21 mouse cellular contexts compared by ENCODE assay signal in the genomic region with DNA sequence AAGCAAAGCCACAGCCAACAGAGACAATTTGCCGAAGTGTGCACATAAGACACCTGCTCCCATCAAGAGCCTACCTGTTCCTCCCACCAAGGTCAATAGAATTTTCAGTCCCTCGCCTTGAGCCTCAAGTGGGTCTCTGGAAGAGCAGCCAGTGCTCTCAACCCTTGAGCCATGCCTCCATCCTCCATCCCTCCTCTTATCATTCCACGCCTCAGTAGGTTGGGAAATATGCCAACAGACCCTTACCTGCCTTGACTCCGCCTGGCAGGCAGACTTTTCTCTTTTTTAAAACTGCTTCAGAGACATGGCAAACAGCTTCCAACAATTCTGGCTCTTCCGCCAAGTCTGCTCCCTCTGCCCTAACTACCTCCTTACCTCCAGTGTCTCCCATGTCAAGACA. TPM values are rescaled to one million over a fixed set of nuclear protein-coding genes. Genes with fewer than 3 reads are reported as not detected.
A peak's percentile ranks its signal among the peaks of the same experiment; 100 is the strongest.
DNase-seq lines count a peak whose midpoint lies in the region; ATAC-seq and TF ChIP-seq lines count a peak whose summit lies in the region.
"Had no signal": no experiment of that assay in that cellular context is flagged by ENCODE, and none has a peak within 500 bp of the region (broad histone marks: within the 10 kb centered on the region; RNA-seq: fewer than 3 reads in every experiment).

No protein-coding gene starts in this region.

- no peaks in the 10 kb centered on the region for H3K27me3 ChIP-seq in lung, embryonic 14.5 days (ENCODE audit: insufficient read depth, low read length)
- H3K27me3 ChIP-seq in lung, embryonic 16.5 days (ENCODE audit: control insufficient read depth, insufficient read depth, low read depth, low read length) = no peaks in the 10 kb centered on the region
- H3K27me3 ChIP-seq: embryonic facial prominence, embryonic 12.5 days; forebrain, embryonic 12.5 days; forebrain, embryonic 15.5 days had no signal

- H3K9me3 ChIP-seq in lung, embryonic 14.5 days (ENCODE audit: low read depth, low read length) = no peaks in the 10 kb centered on the region
- H3K9me3 ChIP-seq in lung, embryonic 16.5 days (ENCODE audit: control insufficient read depth, low read length) = no peaks in the 10 kb centered on the region
- H3K9me3 ChIP-seq: embryonic facial prominence, embryonic 10.5 days; embryonic facial prominence, embryonic 12.5 days; forebrain, embryonic 12.5 days; forebrain, embryonic 15.5 days; G1E had no signal

- H3K9ac ChIP-seq in lung, embryonic 14.5 days = no peak overlapping the region
- H3K9ac ChIP-seq in lung, embryonic 16.5 days (ENCODE audit: low read length) = no peak overlapping the region
- H3K9ac ChIP-seq: embryonic facial prominence, embryonic 12.5 days; forebrain, embryonic 12.5 days; forebrain, embryonic 15.5 days; forebrain, postnatal 0 days had no signal

- TF ChIP-seq CTCF in lung, embryonic 14.5 days (IDR thresholded peaks at IDR 0.05; ENCODE audit: low read depth) = no peak
- TF ChIP-seq CTCF in lung, adult 2 months (IDR thresholded peaks at IDR 0.05; ENCODE audit: insufficient read depth, low read length) = no peak

- DNase-seq in cerebellum, adult 9-10 months = peak; percentile 19
- DNase-seq in cerebellum, adult 11 months = no peak
- DNase-seq in lung, embryonic 14.5 days = peak; percentile 67
- no peak for DNase-seq in lung, adult 2 months
- DNase-seq in lung, postnatal 36 days = no peak
- DNase-seq: adrenal gland, adult 8-10 months; adrenal gland, postnatal 14 days; adrenal gland, postnatal 36 days; B cell, adult 2 months; cerebellum, adult 8-10 months; cerebellum, postnatal 10 days; forebrain, postnatal 0 days had no signal

- H3K4me1 ChIP-seq in lung, embryonic 14.5 days (ENCODE audit: insufficient read depth) = no peaks in the 10 kb centered on the region
- no peaks in the 10 kb centered on the region for H3K4me1 ChIP-seq in lung, adult 2 months (ENCODE audit: control insufficient read depth, insufficient read depth, low read length)
- peaks cover 5% of the 10 kb centered on the region; the same call in 1 of the 2 replicates for H3K4me1 ChIP-seq in lung, embryonic 16.5 days (replicated peaks; ENCODE audit: control insufficient read depth, insufficient read depth, low read length)
- H3K4me1 ChIP-seq: embryonic facial prominence, embryonic 10.5 days; embryonic facial prominence, embryonic 12.5 days; forebrain, embryonic 12.5 days; forebrain, embryonic 15.5 days had no signal

- no peaks in the 10 kb centered on the region for H3K36me3 ChIP-seq in lung, embryonic 14.5 days (ENCODE audit: insufficient read depth)
- no peaks in the 10 kb centered on the region for H3K36me3 ChIP-seq in lung, embryonic 16.5 days (ENCODE audit: control insufficient read depth, insufficient read depth, low read length)
- H3K36me3 ChIP-seq: embryonic facial prominence, embryonic 10.5 days; embryonic facial prominence, embryonic 12.5 days; forebrain, embryonic 12.5 days; forebrain, embryonic 15.5 days; G1E had no signal

- peak overlapping the region; percentile 18; the same call in 1 of the 2 replicates for H3K27ac ChIP-seq in lung, embryonic 14.5 days (ENCODE audit: low read depth)
- peak overlapping the region; percentile 71; the same call in 1 of the 2 replicates for H3K27ac ChIP-seq in lung, embryonic 16.5 days (ENCODE audit: low read length)
- H3K27ac ChIP-seq: embryonic facial prominence, embryonic 10.5 days; embryonic facial prominence, embryonic 12.5 days; forebrain, embryonic 12.5 days; forebrain, embryonic 15.5 days had no signal

- ATAC-seq in lung, embryonic 14.5 days (ENCODE audit: insufficient read depth) = no peak
- peak; percentile 79 for ATAC-seq in lung, embryonic 16.5 days (ENCODE audit: low read depth)
- ATAC-seq: activated CD4-positive, CD25-positive, alpha-beta regulatory T cell, adult 4 months; CD4-positive, CD25-positive, alpha-beta regulatory T cell, adult 4 months; forebrain, embryonic 15.5 days; forebrain, postnatal 0 days; Patski had no signal

- no peak overlapping the region for H3K4me3 ChIP-seq in lung, embryonic 14.5 days (ENCODE audit: low read depth, low read length)
- no peak overlapping the region for H3K4me3 ChIP-seq in lung, adult 2 months (replicated peaks; ENCODE audit: extremely low read depth, low read depth, low read length)
- no peak overlapping the region for H3K4me3 ChIP-seq in lung, embryonic 16.5 days (ENCODE audit: low read length)
- H3K4me3 ChIP-seq: embryonic facial prominence, embryonic 10.5 days; embryonic facial prominence, embryonic 12.5 days; forebrain, embryonic 12.5 days; forebrain, embryonic 15.5 days had no signal

- no peak overlapping the region for H3K4me2 ChIP-seq in lung, embryonic 14.5 days
- H3K4me2 ChIP-seq in lung, embryonic 16.5 days (ENCODE audit: low read depth, low read length) = peak overlapping the region; percentile 6; the same call in 1 of the 2 replicates
- H3K4me2 ChIP-seq: embryonic facial prominence, embryonic 12.5 days; forebrain, embryonic 12.5 days; forebrain, embryonic 15.5 days had no signal

- WGBS in lung, embryonic 14.5 days = 62% methylated on average over 5 of the region's 5 CpGs
- 68% methylated on average over 5 of the region's 5 CpGs for WGBS in lung, adult 2 months
- 58% methylated on average over 5 of the region's 5 CpGs for WGBS in lung, embryonic 16.5 days

- no peak for TF ChIP-seq POLR2A in lung, adult 2 months (IDR thresholded peaks at IDR 0.05; ENCODE audit: borderline replicate concordance, extremely low read depth, low read depth, low read length)

RNA-seq across cellular contexts. Expression of gene Xpa, which starts 38.6 kb away (rescaled TPM):
- 20.6 and 22.0 TPM in 2 replicates for polyA plus RNA-seq in lung, embryonic 14.5 days (2014; fragmentation: Nextera tagmentation; extraction: Ambion mirVana)
- 21.2 and 33.3 TPM in 2 replicates for polyA plus RNA-seq in lung, adult 2 months (2012; rRNA removed)
- 15.2 and 16.5 TPM in 2 replicates for polyA plus RNA-seq in lung, embryonic 16.5 days (2015; fragmentation: Nextera tagmentation; extraction: Ambion mirVana)

Comparison
In these comparisons a context has a peak if more than half of its experiments do, and no peak if none do; other contexts are left out.
1. DNase-seq: peak in cerebellum, adult 9-10 months (single experiment) and lung, embryonic 14.5 days (single experiment); none in cerebellum, adult 11 months (single experiment), lung, adult 2 months (single experiment) and lung, postnatal 36 days (single experiment).